Mouse (Mus musculus) heart, postnatal 4 days (tissue): ENCODE data around the gene Csrnp3. TPM values are rescaled to one million over a fixed set of nuclear protein-coding genes. Genes with fewer than 3 reads are reported as not detected.

Source experiments
- DNase-seq: peaks from one replicate; pipeline ENCODE4 v3.0.0; 2021
- total RNA-seq, 2 experiments: library from RNA; stranded (reverse); gene quantifications; 2 replicates each; pipeline ENCODE4 v1.2.3; 2021

The Csrnp3 gene
- total RNA-seq, 2 experiments from 2014 or later, result 0.71 to 1.1 TPM

GRCm38 (mm10) chr2:65953726-65954340, 108.3 kb downstream of the Csrnp3 start:
- DNase-seq, result no peak

GRCm38 (mm10) chr2:65955804-65956203, 110.2 kb downstream of the Csrnp3 start:
- no peak for DNase-seq

- no peak for DNase-seq
Measured at GRCm38 (mm10) chr2:65956727-65957126, 111.2 kb downstream of the Csrnp3 start.

- no peak for DNase-seq
Measured at GRCm38 (mm10) chr2:65963420-65963819, 117.9 kb downstream of the Csrnp3 start.

- DNase-seq, result no peak
Measured at GRCm38 (mm10) chr2:65968810-65969209, 123.2 kb downstream of the Csrnp3 start.

- DNase-seq, result no peak
Measured at GRCm38 (mm10) chr2:65973907-65974306, 128.3 kb downstream of the Csrnp3 start.

GRCm38 (mm10) chr2:65975383-65975782, 129.8 kb downstream of the Csrnp3 start:
- no peak for DNase-seq

GRCm38 (mm10) chr2:65979338-65980053, 133.9 kb downstream of the Csrnp3 start:
- DNase-seq, result peak; percentile 61

GRCm38 (mm10) chr2:65981470-65981869, 135.9 kb downstream of the Csrnp3 start:
- no peak for DNase-seq

- DNase-seq, result no peak
Measured at GRCm38 (mm10) chr2:65981965-65982364, 136.4 kb downstream of the Csrnp3 start.

- no peak for DNase-seq
Measured at GRCm38 (mm10) chr2:65985706-65986105, 140.1 kb downstream of the Csrnp3 start.

- DNase-seq, result no peak
Measured at GRCm38 (mm10) chr2:65987069-65987468, 141.5 kb downstream of the Csrnp3 start.

GRCm38 (mm10) chr2:65987588-65987987, 142.0 kb downstream of the Csrnp3 start:
- no peak for DNase-seq

GRCm38 (mm10) chr2:65988788-65989187, 143.2 kb downstream of the Csrnp3 start:
- no peak for DNase-seq

GRCm38 (mm10) chr2:65990108-65990507, 144.5 kb downstream of the Csrnp3 start:
- no peak for DNase-seq

GRCm38 (mm10) chr2:65990754-65991153, 145.2 kb downstream of the Csrnp3 start:
- no peak for DNase-seq

- no peak for DNase-seq
Measured at GRCm38 (mm10) chr2:65993371-65993770, 147.8 kb downstream of the Csrnp3 start.

GRCm38 (mm10) chr2:65994886-65995468, 149.4 kb downstream of the Csrnp3 start:
- DNase-seq, result no peak

GRCm38 (mm10) chr2:65998747-65999146, 153.2 kb downstream of the Csrnp3 start:
- no peak for DNase-seq

GRCm38 (mm10) chr2:66008995-66009654, 163.6 kb downstream of the Csrnp3 start:
- no peak for DNase-seq

GRCm38 (mm10) chr2:66009677-66010076, 164.1 kb downstream of the Csrnp3 start:
- DNase-seq, result no peak

- DNase-seq, result no peak
Measured at GRCm38 (mm10) chr2:66018711-66019110, 173.1 kb downstream of the Csrnp3 start.

- DNase-seq, result no peak
Measured at GRCm38 (mm10) chr2:66019235-66019634, 173.7 kb downstream of the Csrnp3 start.
